ENCODE assay signal across 8 mouse cellular contexts in genomic region chr19:7493352-7494186, GRCm38 (mm10). TPM values are rescaled to one million over a fixed set of nuclear protein-coding genes. Genes with fewer than 3 reads are reported as not detected.
DNase-seq lines count a peak whose midpoint lies in the region; ATAC-seq and TF ChIP-seq lines count a peak whose summit lies in the region.

Gene Atl3 (plus strand): TSS chr19:7494040.

- H3K4me1 ChIP-seq in kidney, embryonic 16.5 days (ENCODE audit: insufficient read depth, low read length), result peaks cover 6% of the 10 kb centered on the region; the same call in 1 of the 2 replicates
- no peaks in the 10 kb centered on the region for H3K4me1 ChIP-seq in ES-E14 (ENCODE audit: control insufficient read depth in 2 of 2, insufficient read depth in 2 of 2, low read length in 2 of 2, poor library complexity in 1 of 2)
- H3K4me1 ChIP-seq in embryonic facial prominence, embryonic 14.5 days (ENCODE audit: control insufficient read depth, insufficient read depth, low read length), result peaks cover 5% of the 10 kb centered on the region; the same call in 1 of the 2 replicates
- H3K4me1 ChIP-seq in hindbrain, embryonic 10.5 days (replicated peaks), result peaks cover 17% of the 10 kb centered on the region
- peaks cover 26% of the 10 kb centered on the region for H3K4me1 ChIP-seq in liver, embryonic 12.5 days
- no peaks in the 10 kb centered on the region for H3K4me1 ChIP-seq in stomach, embryonic 15.5 days

- no peak for DNase-seq in kidney, postnatal 4 days
- peak; percentile 42 for DNase-seq in ES-E14 (ENCODE audit: low read depth, low spot score)
- DNase-seq in embryonic facial prominence, embryonic 14.5 days (ENCODE audit: low spot score), result no peak
- no peak for DNase-seq in hindbrain, embryonic 10.5 days (ENCODE audit: low spot score)
- no peak for DNase-seq in B cell, adult 2 months

- no peak for ATAC-seq in kidney, embryonic 16.5 days (ENCODE audit: low FRiP score, low TSS enrichment)
- ATAC-seq in embryonic facial prominence, embryonic 14.5 days (ENCODE audit: low read depth), result no peak
- ATAC-seq in liver, embryonic 12.5 days, result no peak
- ATAC-seq in stomach, embryonic 15.5 days (ENCODE audit: insufficient read depth, low FRiP score, low read depth), result no peak

- peak within 1 kb of the TSS; percentile 99 for H3K27ac ChIP-seq in kidney, embryonic 16.5 days (ENCODE audit: low read length)
- H3K27ac ChIP-seq in ES-E14 (ENCODE audit: insufficient read depth, low read depth, low read length, poor library complexity, severe bottlenecking), result peak within 1 kb of the TSS; percentile 83
- peak within 1 kb of the TSS; percentile 99 for H3K27ac ChIP-seq in embryonic facial prominence, embryonic 14.5 days (replicated peaks; ENCODE audit: low read depth, low read length)
- H3K27ac ChIP-seq in hindbrain, embryonic 10.5 days, result peak within 1 kb of the TSS; percentile 94
- peak within 1 kb of the TSS; percentile 98 for H3K27ac ChIP-seq in liver, embryonic 12.5 days
- H3K27ac ChIP-seq in stomach, embryonic 15.5 days, result peak within 1 kb of the TSS; percentile 100

- no peaks in the 10 kb centered on the region for H3K9me3 ChIP-seq in kidney, embryonic 16.5 days (ENCODE audit: low read length)
- H3K9me3 ChIP-seq in ES-E14 (ENCODE audit: control insufficient read depth, insufficient read depth, low read depth, low read length), result no peaks in the 10 kb centered on the region
- no peaks in the 10 kb centered on the region for H3K9me3 ChIP-seq in embryonic facial prominence, embryonic 14.5 days (ENCODE audit: control insufficient read depth, low read length)
- no peaks in the 10 kb centered on the region for H3K9me3 ChIP-seq in hindbrain, embryonic 10.5 days
- H3K9me3 ChIP-seq in liver, embryonic 12.5 days (replicated peaks), result no peaks in the 10 kb centered on the region
- no peaks in the 10 kb centered on the region for H3K9me3 ChIP-seq in stomach, embryonic 15.5 days

- 31% methylated on average over 31 of the region's 31 CpGs for WGBS in kidney, embryonic 16.5 days
- 33% methylated on average over 28 of the region's 31 CpGs for WGBS in embryonic facial prominence, embryonic 14.5 days
- whole genome bisulfite sequencing in hindbrain, embryonic 10.5 days, result 31% methylated on average over 31 of the region's 31 CpGs
- WGBS in liver, embryonic 12.5 days (ENCODE audit: insufficient replicate concordance), result 22% methylated on average over 31 of the region's 31 CpGs
- WGBS in stomach, embryonic 15.5 days, result 24% methylated on average over 31 of the region's 31 CpGs

- peak within 1 kb of the TSS; percentile 85 for H3K4me3 ChIP-seq in kidney, embryonic 16.5 days (ENCODE audit: low read length)
- H3K4me3 ChIP-seq in ES-E14 (ENCODE audit: insufficient read depth in 1 of 2, low read depth in 1 of 2, low read length in 2 of 2, poor library complexity in 1 of 2, severe bottlenecking in 1 of 2), result peak within 1 kb of the TSS; percentile 84 to 87
- H3K4me3 ChIP-seq in embryonic facial prominence, embryonic 14.5 days (ENCODE audit: low read depth, low read length), result peak within 1 kb of the TSS; percentile 76
- peak within 1 kb of the TSS; percentile 65 for H3K4me3 ChIP-seq in hindbrain, embryonic 10.5 days
- H3K4me3 ChIP-seq in liver, embryonic 12.5 days, result peak within 1 kb of the TSS; percentile 76
- H3K4me3 ChIP-seq in stomach, embryonic 15.5 days (replicated peaks), result peak within 1 kb of the TSS; percentile 83

- H3K36me3 ChIP-seq in kidney, embryonic 16.5 days (ENCODE audit: insufficient read depth, low read length), result no peaks in the 10 kb centered on the region
- H3K36me3 ChIP-seq in ES-E14 (ENCODE audit: control insufficient read depth, insufficient read depth, low read length, poor library complexity, severe bottlenecking), result no peaks in the 10 kb centered on the region
- H3K36me3 ChIP-seq in embryonic facial prominence, embryonic 14.5 days (ENCODE audit: control insufficient read depth, insufficient read depth, low read length), result no peaks in the 10 kb centered on the region
- no peaks in the 10 kb centered on the region for H3K36me3 ChIP-seq in hindbrain, embryonic 10.5 days
- no peaks in the 10 kb centered on the region for H3K36me3 ChIP-seq in liver, embryonic 12.5 days
- H3K36me3 ChIP-seq in stomach, embryonic 15.5 days, result no peaks in the 10 kb centered on the region

- H3K4me2 ChIP-seq in kidney, embryonic 16.5 days (replicated peaks; ENCODE audit: low read depth, low read length), result peak within 1 kb of the TSS; percentile 64
- peak within 1 kb of the TSS; percentile 74 for H3K4me2 ChIP-seq in embryonic facial prominence, embryonic 14.5 days (ENCODE audit: low read depth, low read length)
- H3K4me2 ChIP-seq in liver, embryonic 12.5 days, result peak within 1 kb of the TSS; percentile 97
- peak within 1 kb of the TSS; percentile 74 for H3K4me2 ChIP-seq in stomach, embryonic 15.5 days

- H3K27me3 ChIP-seq in kidney, embryonic 16.5 days (ENCODE audit: insufficient read depth, low read length), result no peaks in the 10 kb centered on the region
- H3K27me3 ChIP-seq in embryonic facial prominence, embryonic 14.5 days (replicated peaks; ENCODE audit: control insufficient read depth, insufficient read depth, low read length), result no peaks in the 10 kb centered on the region
- H3K27me3 ChIP-seq in hindbrain, embryonic 10.5 days (ENCODE audit: insufficient read depth, poor library complexity, severe bottlenecking), result no peaks in the 10 kb centered on the region
- no peaks in the 10 kb centered on the region for H3K27me3 ChIP-seq in liver, embryonic 12.5 days (replicated peaks)
- no peaks in the 10 kb centered on the region for H3K27me3 ChIP-seq in stomach, embryonic 15.5 days (replicated peaks)

- peak within 1 kb of the TSS; percentile 98 for H3K9ac ChIP-seq in kidney, embryonic 16.5 days (replicated peaks; ENCODE audit: low read length)
- peak within 1 kb of the TSS; percentile 94 for H3K9ac ChIP-seq in ES-E14 (ENCODE audit: insufficient read depth, low read depth, low read length, poor library complexity, severe bottlenecking)
- peak within 1 kb of the TSS; percentile 92 for H3K9ac ChIP-seq in embryonic facial prominence, embryonic 14.5 days (ENCODE audit: low read depth, low read length)
- H3K9ac ChIP-seq in liver, embryonic 12.5 days, result peak within 1 kb of the TSS; percentile 93
- peak within 1 kb of the TSS; percentile 81 for H3K9ac ChIP-seq in stomach, embryonic 15.5 days

- in situ Hi-C loops in ES-E14 (cut with MboI; ENCODE audit: low sequenced_read_pairs in 2 of 2, unreplicated experiment in 2 of 2), result no loop called here

TF ChIP-seq in ES-E14, 5 proteins besides CTCF, POLR2A, EP300 and RAD21:
- TF ChIP-seq ZC3H11A (IDR thresholded peaks at IDR 0.05; ENCODE audit: borderline replicate concordance, low read depth, low read length) (no peak), MAFK (IDR thresholded peaks at IDR 0.05; ENCODE audit: insufficient read depth, low read depth, low read length) (no peak), HCFC1 (IDR thresholded peaks at IDR 0.05; ENCODE audit: borderline replicate concordance, insufficient read depth, low read length) (no peak), ZNF384 (IDR thresholded peaks at IDR 0.05; ENCODE audit: low read depth, low read length) (no peak)

RNA-seq across cellular contexts. Expression of gene Atl3, which starts in this region (rescaled TPM):
- polyA plus RNA-seq in kidney, embryonic 16.5 days (2015; fragmentation: Nextera tagmentation; extraction: Ambion mirVana), result 13.1 and 13.2 TPM in 2 replicates
- 24.9 and 26.6 TPM in 2 replicates for total RNA-seq in ES-E14 (2012; rRNA removed)
- 19.3 and 19.4 TPM in 2 replicates for polyA plus RNA-seq in embryonic facial prominence, embryonic 14.5 days (2014; fragmentation: Nextera tagmentation; extraction: Ambion mirVana)
- polyA plus RNA-seq in hindbrain, embryonic 10.5 days (2016; fragmentation: Nextera tagmentation; extraction: Ambion mirVana), result 4.6 and 7.2 TPM in 2 replicates
- polyA plus RNA-seq in liver, embryonic 12.5 days (2016; fragmentation: Nextera tagmentation; extraction: Ambion mirVana), result 8.3 and 8.5 TPM in 2 replicates
- polyA plus RNA-seq in stomach, embryonic 15.5 days (2015; fragmentation: Nextera tagmentation; extraction: Ambion mirVana), result 17.1 and 17.4 TPM in 2 replicates
